Mouse (Mus musculus) lung, postnatal 4 days (tissue): Measurements from ENCODE around the gene Kcnj5.

Source experiments
- DNase-seq, 2 experiments: peaks; one replicate each; pipeline ENCODE4 v3.0.0; 2021

Kcnj5 gene

DNA sequence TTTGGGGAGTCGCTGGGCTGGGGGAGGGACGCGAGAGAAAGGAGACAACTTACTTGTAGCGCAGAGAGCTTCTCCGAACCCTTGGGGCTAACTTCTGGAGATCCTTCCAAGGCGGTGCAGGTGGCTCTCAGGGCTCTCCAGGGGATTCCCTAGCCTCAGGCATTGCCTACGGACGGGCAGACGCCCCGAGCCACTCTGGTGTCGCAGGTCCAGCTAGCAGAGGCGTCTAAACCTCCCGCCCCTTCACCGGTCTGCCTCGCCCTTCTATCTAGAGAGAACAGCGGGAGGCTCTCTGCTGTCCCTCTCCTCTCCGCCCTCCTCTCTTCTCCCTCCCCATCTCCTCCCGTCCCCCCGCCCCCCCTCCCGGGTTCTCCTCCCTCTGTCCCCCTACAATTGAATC is at the start of gene Kcnj5:
Kcnj5 (minus strand) TSS at position 300 of the 400 bp plus-strand sequence.
- no peak for DNase-seq

DNA sequence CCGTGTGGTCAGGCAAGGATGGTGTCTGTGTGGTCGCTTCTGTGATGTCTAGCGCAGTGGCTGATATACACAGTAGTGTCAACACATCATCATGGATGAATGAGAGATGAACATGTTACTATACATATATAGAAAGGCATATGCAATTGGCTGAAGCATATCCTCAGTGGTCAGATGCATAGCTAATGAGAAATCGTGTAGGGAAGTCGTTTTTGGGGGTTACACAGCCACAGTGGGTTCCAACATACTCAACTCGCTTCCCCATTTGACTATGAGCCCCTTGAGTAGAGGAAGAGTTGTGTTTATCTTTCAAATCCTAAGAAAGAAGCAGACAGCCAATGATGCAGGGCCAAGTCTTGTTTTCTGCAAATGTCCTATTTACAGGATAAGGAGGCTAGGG is 48.6 kb upstream of the Kcnj5 start:
- no peak for DNase-seq

DNA sequence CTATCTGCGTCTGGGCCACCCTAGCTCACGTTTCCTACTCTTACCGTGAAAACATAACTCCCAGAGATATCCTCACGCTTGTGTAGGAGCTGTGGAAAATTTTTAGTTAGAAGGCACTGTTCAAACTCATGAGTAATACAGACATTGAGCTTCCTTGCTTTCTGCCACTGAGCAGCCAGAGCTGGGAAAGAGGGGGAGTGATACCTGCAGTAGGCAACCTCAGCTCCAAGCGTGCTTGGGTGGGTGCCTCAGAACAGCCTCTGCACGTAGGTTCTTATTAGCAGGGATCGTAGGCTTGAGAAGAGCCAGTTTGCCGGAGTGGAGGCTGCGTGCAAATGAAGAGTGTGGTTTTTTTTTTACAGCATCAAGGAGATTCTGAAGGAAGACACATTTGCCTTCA is 47.6 kb upstream of the Kcnj5 start:
- DNase-seq, result no peak

DNA sequence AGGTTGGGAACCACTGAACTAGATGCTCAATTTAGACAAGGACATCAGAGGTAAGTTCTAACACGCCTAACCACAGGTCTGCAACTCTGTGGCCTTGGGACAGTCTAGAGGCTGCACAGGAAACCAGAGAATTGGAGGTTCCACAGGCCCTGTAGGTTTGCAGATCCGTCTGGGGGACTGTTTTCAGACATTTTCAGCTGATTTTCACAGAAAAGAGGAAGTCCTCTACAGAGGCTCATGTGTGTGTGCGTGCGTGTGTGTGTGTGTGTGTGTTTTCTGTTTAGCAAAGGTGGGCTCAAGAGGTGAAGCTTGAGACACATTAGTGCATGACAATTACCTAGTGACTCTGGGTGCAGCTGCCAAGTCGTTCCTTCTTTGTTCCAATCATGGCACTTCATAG is 46.9 kb upstream of the Kcnj5 start:
- DNase-seq, result no peak

DNA sequence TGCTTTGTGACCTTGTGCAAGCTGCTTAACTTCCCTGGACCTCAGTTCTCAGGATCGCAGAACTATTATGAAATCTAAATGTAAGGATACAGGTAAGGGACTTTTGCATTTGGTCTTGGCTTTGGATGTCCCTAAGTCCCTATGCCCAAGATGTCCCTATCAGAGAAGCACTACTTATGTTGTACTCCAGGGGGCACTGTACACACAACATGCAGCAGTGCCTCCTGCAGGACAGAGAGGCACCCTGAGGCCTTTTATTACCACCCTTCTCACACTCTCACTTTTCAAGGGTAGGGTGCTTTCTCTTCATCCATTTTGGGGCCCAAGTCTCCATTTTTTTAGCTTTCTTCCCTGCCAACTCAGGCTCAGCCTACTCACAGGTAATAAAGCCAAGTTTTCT is 44.0 kb upstream of the Kcnj5 start:
- DNase-seq, result no peak

DNA sequence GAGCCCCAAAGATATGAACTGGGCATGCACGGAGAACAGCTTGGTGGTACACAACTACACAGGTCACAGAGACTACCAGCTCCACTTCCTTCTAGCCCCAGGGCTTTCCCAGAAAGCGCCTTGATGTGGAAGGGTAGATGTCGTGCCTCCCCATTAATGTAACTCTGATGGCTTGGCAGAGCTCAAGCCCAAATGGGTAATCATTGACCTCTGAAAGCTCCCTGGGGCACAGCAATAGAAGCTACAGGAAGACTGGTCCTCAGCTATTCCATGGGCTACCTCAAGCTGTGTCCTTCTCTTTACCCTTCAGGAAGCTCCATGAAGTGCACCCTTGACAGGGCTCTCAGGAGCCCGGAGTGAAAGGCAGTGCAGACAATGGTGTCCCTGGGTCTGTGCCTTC is 40.8 kb upstream of the Kcnj5 start:
- DNase-seq, result no peak

DNA sequence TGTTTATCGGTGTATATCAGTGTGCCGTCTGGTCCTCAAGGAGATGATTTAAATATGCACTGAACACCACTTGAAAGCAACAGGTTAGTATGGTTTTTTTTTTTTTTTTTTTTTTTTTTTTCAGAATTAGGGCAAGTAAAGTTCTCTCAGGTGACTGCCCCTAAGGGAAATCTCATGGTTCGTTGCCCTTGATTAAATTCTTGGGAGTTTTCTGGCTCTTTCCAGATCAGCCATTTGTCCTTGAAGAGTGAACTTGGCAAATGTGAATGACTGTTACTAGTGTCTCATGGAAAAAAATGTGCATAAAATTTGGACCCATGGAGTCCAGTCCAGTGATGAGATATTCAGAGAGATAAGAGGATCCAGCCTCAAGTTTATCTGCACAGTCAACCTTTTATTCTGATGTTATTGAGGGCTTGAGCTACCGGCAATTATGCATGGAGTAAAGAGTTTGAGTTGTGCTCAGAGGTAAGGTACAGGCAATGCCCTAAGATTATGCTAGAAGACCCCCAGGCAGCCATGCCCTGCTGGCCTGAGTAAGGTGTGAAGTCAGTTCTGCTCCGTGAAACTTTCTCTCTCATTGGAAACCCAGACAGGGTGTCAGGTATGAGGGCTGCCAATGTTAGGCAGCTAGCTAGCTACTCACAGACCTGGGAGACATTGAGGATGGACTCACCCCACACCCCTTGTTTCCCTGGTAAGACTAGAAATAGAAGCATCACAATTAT is 32.9 kb upstream of the Kcnj5 start:
- DNase-seq, result no peak

DNA sequence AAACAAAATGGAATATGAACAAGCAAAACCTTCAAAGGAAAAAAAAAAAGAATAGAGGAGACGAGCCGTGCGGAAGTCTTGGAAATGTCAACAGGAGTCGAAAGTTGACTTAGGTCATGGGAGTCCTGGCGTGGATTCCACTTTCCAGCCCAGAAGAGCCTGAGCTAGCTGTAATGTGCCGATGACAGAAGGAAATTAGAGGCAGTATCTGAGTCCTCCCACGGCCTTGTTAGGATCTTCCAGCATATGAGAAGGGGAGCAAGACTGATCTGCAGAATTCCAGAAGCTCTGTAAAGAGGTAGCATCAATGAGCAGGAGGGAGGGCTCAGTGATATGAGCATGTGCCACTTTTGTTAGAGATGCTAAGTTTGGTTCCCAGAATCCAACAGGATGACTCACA is 31.9 kb upstream of the Kcnj5 start:
- DNase-seq, result no peak

DNA sequence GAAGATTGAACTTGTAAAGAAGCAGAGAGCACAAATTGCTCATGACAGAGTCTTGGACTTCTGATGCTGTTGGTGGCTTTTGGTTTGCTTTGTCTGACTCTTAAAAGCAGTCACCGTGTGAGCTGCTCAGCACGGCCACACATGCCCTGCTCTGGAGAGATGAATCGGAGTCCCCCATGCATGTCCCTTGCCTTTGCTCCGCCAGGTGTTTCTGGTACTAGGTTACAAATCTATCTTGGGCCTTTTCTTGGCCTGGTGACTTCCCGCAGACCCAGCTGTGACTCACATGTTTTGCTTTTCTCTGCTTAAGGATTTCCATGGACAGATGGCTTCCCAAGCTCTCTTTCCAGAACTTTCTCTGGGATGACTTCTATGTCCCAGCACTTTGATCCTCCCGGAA is 29.5 kb upstream of the Kcnj5 start:
- DNase-seq, result no peak

DNA sequence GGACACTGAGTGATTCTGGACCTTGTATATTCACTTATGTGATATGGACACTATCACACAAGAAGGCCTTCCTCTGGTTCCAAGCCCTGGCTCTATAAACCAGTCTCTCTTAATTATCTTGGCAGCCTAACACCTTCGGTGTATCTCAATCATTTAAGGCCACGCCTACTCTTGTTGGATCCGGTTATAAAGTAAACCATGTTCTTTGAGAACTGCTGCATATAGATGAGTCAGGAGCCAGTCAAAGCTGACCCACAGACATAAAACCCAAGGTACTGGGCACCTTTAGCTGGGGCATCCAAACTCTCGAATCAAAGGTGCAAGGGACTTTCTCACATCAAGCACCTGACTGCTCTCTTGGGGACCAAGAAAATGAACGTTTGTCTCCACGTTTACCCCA is 28.1 kb upstream of the Kcnj5 start, which contains the start of gene Kcnj1:
Kcnj1 (plus strand) TSS at position 292 of the 400 bp plus-strand sequence.
- no peak for DNase-seq

DNA sequence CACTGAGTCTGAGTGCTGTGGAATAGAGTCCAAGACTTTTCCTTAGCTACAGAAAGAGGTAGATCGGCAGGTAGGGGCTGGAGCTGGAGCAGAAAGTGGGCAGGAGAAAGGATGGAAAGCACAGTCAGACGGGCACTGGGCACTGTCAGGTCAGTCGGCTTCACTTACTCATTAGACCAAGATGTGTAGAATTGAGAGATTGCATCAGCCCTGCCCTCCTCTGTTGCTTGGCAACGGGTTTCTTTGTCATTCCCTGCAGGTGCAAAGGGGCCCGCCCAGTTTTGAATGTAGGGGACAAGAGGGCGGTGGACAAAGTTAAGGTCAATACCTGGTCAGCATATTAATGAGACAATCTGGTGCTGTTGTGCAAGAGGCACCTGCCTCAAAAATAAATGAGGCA is 25.2 kb upstream of the Kcnj5 start:
- no peak for DNase-seq

DNA sequence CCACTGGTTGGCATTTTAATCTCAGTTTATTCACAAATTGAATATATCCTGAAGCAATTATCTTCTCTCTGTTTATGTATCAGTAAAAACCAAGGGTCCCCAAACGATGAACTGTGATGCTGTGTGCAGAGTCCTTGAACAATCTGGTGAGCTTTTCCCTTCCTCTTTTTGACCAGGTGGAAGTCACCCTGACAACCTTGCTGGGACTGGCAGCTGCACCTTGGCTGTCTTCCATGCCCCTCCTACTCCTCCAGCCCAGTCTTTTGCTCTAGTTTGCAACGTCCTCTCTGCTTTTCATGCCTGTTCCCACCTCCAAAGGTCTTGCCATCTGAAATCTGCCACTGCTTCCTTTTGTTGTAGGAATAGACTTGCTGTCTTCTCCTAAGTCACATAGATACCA is 24.7 kb upstream of the Kcnj5 start:
- DNase-seq, result no peak

DNA sequence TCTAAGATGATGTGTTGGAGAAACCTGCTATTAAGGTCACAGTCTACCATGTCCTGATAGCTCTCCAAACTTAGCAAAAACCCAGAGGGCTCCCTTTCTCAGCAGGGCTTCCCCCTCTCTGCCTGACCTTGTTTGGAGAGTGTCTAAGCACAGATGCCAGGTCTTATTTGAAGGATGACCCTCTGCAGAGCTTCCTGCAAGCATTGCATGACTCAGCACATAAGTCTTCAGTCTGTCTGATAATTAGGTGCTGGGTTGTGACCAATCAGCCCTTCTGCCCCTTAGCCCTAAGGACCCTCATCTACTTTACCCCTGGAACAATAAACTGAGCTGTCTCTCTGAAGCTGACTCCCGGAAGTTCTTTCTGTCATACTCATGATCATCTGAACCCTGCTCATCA is 16.6 kb upstream of the Kcnj5 start:
- no peak for DNase-seq

DNA sequence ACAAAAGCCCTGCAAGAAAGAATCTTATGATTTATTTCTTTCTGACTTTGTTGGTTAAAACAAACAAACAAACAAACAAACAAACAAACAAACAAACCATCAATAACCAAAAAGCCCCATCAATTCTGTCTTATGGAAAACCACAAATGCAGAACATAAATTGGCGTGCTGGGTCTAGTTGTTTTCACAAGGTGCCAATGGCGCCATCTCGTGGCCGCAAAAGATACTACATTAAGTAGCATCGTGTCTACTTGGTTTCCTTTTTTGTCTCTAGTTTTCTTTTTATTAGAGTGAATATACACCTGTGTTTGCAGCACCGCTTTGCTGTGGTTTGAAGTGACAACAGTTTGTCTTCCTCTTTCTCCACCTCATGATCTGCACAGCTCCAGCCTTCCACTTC is 6.2 kb upstream of the Kcnj5 start:
- DNase-seq, result peak; percentile 41 to 74

DNA sequence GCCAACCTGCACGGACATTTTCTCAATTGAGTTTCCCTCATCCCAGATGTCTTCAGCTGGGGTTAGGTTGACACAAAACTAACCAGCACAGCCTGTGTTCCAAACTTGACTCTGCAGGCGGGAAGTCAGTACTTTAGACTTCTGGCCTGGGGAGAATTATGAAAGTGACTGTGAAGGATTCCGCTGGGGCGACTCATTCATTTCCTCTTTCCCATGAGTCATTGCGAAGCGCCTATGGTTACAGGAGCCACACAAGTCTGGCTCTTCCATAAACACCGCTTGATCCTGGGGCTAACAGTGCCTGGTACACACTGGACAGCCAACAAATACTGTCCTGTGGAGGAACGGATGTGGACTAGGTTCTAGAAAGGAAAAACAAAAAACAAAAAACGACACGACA is 5.2 kb upstream of the Kcnj5 start:
- no peak for DNase-seq

DNA sequence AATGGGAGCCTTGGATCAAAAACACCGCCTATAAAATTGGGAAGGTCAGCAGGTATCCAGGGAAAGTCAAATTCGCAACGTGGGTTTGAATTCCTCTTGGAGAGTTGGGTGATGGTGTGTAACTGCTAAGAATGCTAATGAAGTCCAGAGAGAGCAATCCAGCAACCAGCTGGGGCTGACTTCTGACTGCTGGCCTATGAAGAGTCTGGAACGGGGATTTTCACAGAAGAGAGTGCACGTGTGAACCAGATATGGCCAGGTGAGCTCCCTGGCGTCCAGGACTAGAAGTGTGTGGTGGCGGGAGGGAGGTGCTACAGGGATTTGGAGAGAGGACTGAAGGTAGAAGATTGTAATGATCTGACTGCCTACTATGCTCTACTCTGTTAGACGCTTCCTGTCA is 3.9 kb upstream of the Kcnj5 start:
- DNase-seq, result no peak

DNA sequence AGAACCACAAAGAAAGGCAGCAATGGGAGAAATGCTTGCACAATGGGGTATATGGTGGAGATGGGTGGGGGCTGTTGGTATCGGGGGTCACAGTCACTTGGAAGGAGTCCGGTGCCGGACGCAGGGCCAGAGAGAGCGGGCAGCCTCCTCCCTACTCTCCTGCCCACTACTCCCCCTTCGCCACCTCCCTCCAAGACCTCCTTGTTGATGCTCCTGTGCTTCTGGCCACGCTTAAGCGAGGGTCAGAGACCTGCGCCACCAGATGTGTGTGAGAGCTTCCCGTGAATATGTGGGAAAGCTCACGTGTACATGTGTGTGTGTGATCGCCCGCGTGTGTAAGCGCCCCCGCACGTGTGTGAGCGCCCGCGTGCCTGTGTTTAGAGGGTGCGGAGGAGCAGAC is 339 bp upstream of the Kcnj5 start:
- no peak for DNase-seq

DNA sequence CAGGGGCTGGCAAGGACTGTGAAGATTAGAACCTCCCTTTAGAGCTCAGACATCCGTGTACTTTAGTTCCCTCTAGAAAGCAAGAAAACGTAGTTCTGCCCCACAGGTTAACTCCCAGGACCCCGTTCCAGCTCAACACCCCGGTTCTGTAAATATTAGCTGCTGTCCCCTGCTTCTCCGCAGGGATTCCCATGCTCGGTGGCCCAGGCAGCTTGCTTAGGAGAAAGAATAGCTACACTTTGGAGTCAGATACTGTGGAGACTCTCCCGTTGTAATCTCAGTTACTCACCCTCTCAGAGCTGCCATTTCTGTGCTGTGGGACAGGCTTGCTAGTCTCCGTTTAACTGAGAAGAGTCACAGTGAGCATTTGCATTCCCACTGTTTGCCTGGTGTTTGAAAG is 1.2 kb downstream of the Kcnj5 start:
- no peak for DNase-seq

DNA sequence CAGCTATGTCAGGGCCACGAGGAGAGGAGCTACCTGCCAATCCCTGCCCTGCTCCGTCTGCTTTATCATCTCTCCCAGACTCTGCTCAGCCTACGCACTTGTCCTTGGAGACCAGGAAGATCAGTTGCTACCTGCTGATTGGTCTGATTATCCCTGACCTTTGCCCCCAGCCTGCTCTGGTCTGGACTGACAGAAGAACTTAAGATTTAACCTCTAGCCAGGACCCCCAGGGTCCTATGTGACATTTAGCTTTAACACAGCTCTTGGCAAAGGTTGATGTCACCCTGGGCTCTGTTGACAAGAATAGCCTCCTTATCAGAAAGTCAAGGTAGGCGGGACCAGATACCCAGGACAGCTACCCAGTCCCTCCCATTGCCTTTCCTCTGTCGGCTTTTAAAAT is 3.3 kb downstream of the Kcnj5 start:
- DNase-seq, result peak in 1 of 2 experiments; percentile 9

DNA sequence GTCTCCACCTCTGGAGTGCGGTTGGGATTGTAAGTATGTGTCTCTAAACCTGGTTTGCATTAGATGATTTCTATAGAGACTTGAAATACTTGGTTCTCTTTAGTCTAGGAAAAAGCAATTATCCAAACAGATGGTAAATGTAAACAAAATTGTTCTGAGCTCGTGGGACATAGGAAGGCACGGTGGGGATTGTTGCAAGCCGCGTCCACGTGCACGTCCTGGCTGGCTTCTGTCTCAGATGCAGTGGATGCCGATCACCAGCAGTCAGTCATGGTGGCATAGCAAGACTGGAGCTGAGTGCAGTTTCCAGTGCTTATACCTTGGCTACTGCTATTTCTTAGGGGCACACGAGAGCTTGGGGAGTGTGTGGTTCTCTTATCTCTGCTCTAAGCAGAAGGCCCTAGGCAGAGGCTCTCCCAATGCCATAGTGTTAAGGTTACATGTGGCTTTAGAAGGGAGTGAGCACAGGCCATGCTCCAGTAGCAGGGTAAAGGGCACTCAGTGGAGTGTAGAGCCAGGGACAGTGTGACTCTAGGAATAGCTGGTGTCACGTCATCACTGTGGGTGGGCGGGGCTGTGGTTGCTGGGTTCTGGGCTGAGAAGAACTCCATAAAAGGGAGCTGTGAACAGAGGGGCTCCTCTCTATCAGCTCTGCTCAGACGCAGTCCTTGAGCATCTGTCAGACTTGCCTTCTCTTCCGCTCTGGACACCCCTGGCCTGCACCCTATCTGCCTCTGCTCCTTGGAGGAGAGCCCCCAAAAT is 8.6 kb downstream of the Kcnj5 start:
- peak; percentile 36 to 39 for DNase-seq

DNA sequence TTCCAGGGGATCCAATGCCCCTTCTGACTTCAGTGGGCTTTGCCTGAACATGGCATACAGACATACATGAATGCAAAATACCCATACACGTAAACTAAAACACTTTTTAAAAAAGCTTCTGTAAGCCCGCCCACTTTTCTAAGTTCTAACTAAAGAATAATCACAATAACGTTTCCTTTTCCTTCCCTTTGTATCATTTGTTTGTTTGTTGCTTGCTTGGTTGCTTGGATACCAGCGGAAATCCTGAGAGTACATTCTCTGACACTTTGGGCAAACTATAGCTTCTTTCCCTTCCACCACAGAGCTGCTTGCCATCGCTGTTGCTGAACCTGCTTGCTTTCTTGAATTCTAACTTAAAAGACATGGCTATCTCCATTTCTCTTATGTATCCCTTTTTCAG is 13.0 kb downstream of the Kcnj5 start:
- DNase-seq, result no peak

DNA sequence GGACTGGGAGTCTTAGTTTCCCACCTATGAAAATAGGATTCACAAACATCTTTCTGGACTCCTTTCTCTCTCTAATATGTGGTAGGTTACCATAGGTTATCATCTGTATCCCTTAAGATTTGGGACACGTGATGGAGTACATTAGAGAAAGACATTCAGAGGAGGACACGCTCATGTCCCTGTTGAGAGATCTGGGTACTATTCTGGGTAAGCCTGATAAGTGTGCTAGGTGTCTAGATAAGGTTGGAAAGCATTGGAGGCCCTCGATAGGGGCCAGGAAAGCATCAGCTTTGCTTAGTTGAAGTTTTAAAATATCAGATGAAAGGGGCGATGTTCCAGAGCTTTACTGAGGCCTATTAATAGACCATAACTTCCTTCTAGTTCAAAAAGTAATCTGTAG is 15.4 kb downstream of the Kcnj5 start:
- DNase-seq, result no peak

DNA sequence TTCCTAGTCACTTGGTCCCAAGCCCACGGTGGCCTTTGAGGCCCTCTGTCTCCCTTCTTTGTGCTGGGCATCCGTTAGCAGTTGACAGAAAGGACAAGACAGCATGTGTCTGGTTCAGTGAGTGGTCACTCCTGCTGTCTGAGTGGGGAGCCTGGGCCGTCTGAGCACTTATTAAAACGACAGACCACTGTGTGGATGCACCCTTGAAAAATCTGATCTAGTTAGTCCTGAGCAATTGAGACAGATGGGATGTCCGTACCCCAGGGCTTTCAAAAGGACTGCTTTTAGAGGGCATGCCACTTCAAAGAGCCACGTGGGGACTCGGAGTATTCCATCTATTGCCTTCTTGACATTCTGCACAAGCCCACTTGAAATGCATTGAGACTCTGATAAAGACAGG is 20.5 kb downstream of the Kcnj5 start:
- no peak for DNase-seq

DNA sequence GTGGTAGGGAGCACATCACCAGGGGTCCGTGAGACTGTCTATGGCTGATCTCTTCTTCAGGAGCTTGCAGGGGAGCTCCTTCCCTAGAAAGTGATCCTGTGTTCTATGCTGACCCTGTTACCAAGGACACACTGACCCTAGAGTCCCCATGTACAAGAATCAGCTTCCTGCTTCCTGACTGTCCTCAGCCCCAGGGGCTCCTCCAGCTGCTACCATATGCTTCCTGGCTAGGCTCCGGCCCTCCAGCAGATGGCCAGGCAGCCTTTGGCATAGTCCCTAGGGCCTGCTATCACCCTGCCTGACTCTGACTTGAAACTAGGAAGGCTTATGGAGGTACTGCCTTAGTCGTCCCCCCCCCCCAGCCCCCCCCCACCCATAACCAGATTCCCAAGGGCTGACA is 24.0 kb downstream of the Kcnj5 start:
- peak; percentile 58 to 85 for DNase-seq

DNA sequence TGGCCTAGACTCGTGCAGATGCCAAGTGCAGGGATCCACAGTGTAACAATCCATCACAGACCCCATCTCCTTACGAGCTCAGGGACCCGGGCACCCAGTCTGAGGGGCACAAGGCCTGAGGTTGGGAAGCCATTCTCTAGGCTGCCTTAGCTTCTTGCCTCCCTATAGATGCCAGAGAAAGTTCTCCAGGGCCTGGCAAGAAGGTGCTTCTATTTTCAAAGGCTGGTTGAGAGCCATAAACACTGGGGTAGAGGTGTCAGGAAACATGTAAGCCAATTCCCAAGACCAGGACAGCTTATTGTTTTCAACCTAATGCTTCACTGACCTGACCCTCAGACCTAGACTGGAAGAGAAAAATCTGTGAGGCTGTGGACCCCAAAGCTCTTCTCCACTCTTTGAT is 28.2 kb downstream of the Kcnj5 start:
- no peak for DNase-seq
